Mouse (Mus musculus): Measurements from ENCODE around the gene Vps41. TPM values are rescaled to one million over a fixed set of nuclear protein-coding genes. Genes with fewer than 3 reads are reported as not detected.

Vps41 gene
- polyA plus RNA-seq, 1 experiment: 75.3 TPM

DNA sequence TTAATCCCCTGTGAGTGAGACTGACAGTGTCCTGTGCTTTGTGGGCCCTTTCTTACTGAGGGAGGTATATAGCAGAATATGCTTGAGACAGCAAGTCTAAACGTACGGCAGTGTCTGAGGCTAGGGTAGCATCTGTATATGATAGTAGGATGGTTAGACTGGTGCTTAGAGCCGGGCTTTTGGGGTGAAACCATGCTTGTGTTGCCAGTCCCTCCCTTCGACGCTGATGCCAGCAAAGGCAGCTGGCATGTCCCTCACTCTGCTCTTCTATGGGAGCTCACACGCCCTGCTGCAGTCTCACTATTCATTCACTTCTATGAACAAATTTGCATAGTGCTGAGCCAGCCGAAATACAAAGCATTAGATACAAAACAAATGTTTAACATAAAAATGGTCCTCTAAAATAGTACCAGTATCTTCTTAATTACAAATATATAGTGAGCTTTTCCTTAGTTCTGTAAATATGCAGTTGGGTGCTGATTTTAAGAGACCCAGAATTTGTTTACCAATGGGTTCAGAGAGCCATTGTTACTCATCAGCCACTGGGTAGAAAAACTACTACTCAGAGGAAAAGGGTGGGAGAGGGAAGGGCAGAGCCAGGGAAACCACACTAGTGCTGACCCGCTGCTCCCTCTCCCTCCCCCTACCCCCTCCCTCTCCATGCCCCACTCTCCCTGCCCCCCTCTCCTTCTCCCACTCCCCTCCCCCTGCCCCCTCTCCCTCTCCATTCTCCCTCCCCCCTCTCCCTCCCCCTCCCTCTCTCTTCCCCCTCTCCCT is 139.1 kb downstream of the Vps41 start:
- H3K4me1 ChIP-seq (ENCODE audit: control insufficient read depth, insufficient read depth, low read length): no peaks in the 10 kb centered on the region
- no peak overlapping the region for H3K4me3 ChIP-seq (ENCODE audit: insufficient read depth, low read length)
- no peak overlapping the region for H3K27ac ChIP-seq (ENCODE audit: insufficient read depth, low read depth, low read length)
- no peak for TF ChIP-seq POLR2A (IDR thresholded peaks at IDR 0.05; ENCODE audit: borderline replicate concordance, low read depth, low read length)
- TF ChIP-seq CTCF (IDR thresholded peaks at IDR 0.05; ENCODE audit: low read depth, low read length): no peak

DNA sequence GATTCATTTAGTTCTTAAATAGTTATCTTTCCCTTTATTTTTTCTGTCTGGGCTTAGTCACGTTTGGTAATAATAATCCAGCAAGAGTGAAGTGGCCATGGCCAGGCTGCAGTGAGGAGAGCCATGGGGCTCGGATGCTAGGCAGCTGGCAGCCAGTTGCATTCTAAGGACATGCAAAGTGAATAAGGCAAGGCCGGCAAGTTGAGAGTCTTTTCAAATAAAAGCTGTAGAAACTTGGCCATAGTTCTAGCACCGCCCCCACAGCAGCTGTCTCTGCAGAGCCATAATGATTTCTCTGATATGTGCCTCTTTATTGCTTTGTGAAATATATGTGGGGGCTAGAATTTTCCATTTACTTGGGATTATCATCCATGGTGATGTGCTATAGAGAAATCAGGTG is 141.1 kb downstream of the Vps41 start:
- Histone ChIP-seq H3K27ac (ENCODE audit: insufficient read depth, low read depth, low read length) (no peak overlapping the region), H3K4me3 (ENCODE audit: insufficient read depth, low read length) (no peak overlapping the region), H3K4me1 (ENCODE audit: control insufficient read depth, insufficient read depth, low read length) (no peaks in the 10 kb centered on the region)
- TF ChIP-seq POLR2A (IDR thresholded peaks at IDR 0.05; ENCODE audit: borderline replicate concordance, low read depth, low read length) (no peak), CTCF (IDR thresholded peaks at IDR 0.05; ENCODE audit: low read depth, low read length) (no peak)

DNA sequence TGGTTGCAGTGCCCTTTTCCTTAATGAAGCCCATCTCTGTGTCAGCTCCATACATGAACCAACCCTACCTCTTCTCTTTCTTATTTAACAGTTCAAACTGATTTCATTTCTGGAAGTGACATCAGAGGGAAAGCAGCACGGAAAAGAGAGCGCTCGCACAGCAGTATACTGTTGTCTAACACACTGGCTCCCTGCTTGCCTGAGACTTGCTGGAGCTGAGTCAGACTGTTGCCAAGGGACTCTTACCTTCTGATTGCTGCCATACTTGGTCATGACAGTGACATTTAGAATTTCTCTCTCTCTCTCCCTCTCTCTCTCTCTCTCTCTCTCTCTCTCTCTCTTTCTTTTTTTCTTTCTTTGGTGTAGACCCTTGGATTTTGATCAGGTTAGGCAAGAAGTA is 142.3 kb downstream of the Vps41 start:
- Histone ChIP-seq H3K4me1 (ENCODE audit: control insufficient read depth, insufficient read depth, low read length) (no peaks in the 10 kb centered on the region), H3K4me3 (ENCODE audit: insufficient read depth, low read length) (no peak overlapping the region), H3K27ac (ENCODE audit: insufficient read depth, low read depth, low read length) (no peak overlapping the region)
- TF ChIP-seq CTCF (IDR thresholded peaks at IDR 0.05; ENCODE audit: low read depth, low read length): no peak
- TF ChIP-seq POLR2A (IDR thresholded peaks at IDR 0.05; ENCODE audit: borderline replicate concordance, low read depth, low read length): no peak

DNA sequence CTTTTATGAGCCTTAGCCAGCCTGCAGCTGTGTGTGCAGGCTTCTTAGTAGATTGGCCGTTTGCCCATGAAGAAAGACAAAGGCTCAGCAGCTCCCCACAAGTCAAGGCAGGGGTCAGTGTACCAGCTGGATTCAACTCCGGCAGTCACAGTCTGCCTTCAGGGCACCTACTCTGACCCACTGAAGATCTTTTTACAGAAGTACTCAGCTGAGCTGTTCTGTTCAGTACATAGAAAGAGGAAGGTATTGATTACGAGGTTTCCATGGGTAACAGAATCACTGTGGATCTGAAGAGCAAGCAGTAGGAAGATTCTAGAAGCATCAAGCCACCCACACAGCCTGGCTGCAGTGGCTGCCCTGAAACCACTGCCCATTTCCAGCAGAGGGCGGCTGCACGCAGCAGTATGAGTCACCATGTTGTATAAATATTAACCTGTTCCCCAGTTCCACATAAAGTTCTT is 151.0 kb downstream of the Vps41 start:
- Histone ChIP-seq H3K4me1 (ENCODE audit: control insufficient read depth, insufficient read depth, low read length) (no peaks in the 10 kb centered on the region), H3K4me3 (ENCODE audit: insufficient read depth, low read length) (no peak overlapping the region), H3K27ac (ENCODE audit: insufficient read depth, low read depth, low read length) (no peak overlapping the region)
- no peak for TF ChIP-seq CTCF (IDR thresholded peaks at IDR 0.05; ENCODE audit: low read depth, low read length)
- no peak for TF ChIP-seq POLR2A (IDR thresholded peaks at IDR 0.05; ENCODE audit: borderline replicate concordance, low read depth, low read length)

DNA sequence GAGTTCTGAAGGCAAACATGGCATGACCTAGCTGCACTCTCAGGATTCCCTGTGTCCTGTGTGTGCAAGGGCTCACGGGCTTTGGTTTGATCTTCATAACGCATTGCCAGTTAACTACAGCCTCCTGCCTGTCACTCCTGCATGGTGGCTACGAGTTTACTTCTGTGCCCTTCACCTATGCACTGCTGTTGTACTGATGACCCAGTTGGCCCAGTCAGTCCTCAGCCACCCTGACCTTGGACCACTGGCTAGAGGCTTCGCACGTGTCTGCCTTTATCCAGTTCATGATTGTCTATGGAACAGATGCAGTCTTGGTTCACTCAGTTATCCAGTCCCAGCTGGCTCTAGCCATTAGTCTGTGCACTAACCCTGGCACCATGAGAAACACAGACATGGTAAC is 151.7 kb downstream of the Vps41 start:
- no peak overlapping the region for H3K27ac ChIP-seq (ENCODE audit: insufficient read depth, low read depth, low read length)
- H3K4me1 ChIP-seq (ENCODE audit: control insufficient read depth, insufficient read depth, low read length): no peaks in the 10 kb centered on the region
- TF ChIP-seq POLR2A (IDR thresholded peaks at IDR 0.05; ENCODE audit: borderline replicate concordance, low read depth, low read length): no peak
- no peak for TF ChIP-seq CTCF (IDR thresholded peaks at IDR 0.05; ENCODE audit: low read depth, low read length)
- H3K4me3 ChIP-seq (ENCODE audit: insufficient read depth, low read length): no peak overlapping the region

DNA sequence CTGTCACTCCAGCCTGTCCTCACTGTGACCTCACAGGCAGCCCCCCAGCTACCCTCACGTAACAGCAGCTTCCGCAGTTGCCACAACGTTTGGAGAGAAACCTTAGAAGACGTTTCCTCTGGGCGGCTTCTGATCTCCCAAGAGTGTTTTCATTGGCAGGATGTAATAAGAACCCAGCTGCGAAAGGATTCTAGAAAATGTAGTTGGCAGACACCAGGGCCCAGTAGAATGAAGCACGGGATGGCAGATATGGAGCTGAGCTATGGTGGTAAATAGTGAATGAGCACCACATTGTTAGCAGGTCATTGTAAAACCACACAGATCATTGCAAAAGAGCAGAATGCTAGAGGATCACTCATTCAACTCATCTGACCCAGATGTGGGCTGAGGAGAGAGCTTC is 158.2 kb downstream of the Vps41 start:
- H3K4me3 ChIP-seq (ENCODE audit: insufficient read depth, low read length): no peak overlapping the region
- no peak overlapping the region for H3K27ac ChIP-seq (ENCODE audit: insufficient read depth, low read depth, low read length)
- H3K4me1 ChIP-seq (ENCODE audit: control insufficient read depth, insufficient read depth, low read length): no peaks in the 10 kb centered on the region
- TF ChIP-seq POLR2A (IDR thresholded peaks at IDR 0.05; ENCODE audit: borderline replicate concordance, low read depth, low read length) (no peak), CTCF (IDR thresholded peaks at IDR 0.05; ENCODE audit: low read depth, low read length) (no peak)

DNA sequence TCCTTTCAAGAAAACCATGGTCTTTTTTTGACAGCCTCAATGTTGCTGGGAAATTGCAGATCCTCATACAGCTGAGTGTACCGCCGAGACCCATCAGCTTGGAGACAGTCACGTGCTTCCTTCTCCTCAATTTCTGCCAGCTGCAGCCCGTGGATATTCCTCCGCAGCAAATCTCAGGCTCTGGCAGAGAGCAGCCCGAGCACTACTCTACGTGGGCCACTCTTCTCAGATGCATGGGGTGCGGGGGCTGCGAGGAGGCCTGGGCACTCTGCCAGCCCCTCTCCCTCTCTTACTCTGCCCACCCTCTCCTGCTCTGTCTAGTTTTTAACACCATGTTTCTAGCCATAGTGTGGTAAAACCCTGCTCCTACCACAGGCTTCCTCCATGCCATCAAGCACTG is 175.8 kb downstream of the Vps41 start:
- H3K4me1 ChIP-seq (ENCODE audit: control insufficient read depth, insufficient read depth, low read length): no peaks in the 10 kb centered on the region
- no peak overlapping the region for H3K4me3 ChIP-seq (ENCODE audit: insufficient read depth, low read length)
- no peak overlapping the region for H3K27ac ChIP-seq (ENCODE audit: insufficient read depth, low read depth, low read length)
- no peak for TF ChIP-seq POLR2A (IDR thresholded peaks at IDR 0.05; ENCODE audit: borderline replicate concordance, low read depth, low read length)
- TF ChIP-seq CTCF (IDR thresholded peaks at IDR 0.05; ENCODE audit: low read depth, low read length): no peak

DNA sequence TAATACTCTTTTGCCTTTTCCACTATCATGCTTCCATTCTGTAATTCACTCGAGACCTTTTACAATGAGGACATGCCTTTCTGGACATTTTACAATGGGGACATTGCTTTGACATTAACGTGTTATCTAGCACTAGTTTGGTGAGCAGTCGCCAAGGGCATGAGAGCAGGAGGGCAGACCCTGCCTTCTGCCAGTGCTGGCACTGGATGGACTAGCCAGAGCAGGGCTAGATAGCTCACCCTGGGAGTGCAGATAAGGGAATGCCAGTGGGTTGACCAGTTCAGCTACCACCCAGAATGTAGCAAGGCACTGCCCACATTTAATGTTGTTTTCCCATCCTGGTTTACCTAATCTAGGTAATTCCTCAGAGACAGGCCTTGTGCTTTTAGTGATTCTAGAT is 179.7 kb downstream of the Vps41 start:
- Histone ChIP-seq H3K27ac (ENCODE audit: insufficient read depth, low read depth, low read length) (no peak overlapping the region), H3K4me3 (ENCODE audit: insufficient read depth, low read length) (no peak overlapping the region), H3K4me1 (ENCODE audit: control insufficient read depth, insufficient read depth, low read length) (no peaks in the 10 kb centered on the region)
- no peak for TF ChIP-seq CTCF (IDR thresholded peaks at IDR 0.05; ENCODE audit: low read depth, low read length)
- no peak for TF ChIP-seq POLR2A (IDR thresholded peaks at IDR 0.05; ENCODE audit: borderline replicate concordance, low read depth, low read length)

DNA sequence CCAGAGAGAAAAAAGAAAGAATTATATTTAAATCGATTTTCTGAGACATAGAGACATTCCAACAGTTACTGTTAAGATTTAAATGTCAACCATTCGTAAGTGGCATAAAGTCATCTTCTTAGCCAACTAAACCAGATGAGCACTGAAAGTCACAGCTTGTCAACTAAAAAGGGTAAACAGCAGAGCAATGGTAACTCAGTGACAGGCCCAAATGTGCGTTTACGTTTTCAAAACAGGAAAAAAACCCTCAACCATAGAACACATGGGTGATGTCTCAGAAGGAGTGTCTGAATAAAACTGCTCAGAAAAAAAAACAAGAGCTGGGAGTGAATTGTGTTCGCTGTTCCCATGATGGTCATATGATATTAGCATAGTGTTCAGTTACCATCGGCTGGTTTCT is 186.5 kb downstream of the Vps41 start:
- TF ChIP-seq POLR2A (IDR thresholded peaks at IDR 0.05; ENCODE audit: borderline replicate concordance, low read depth, low read length): no peak
- TF ChIP-seq CTCF (IDR thresholded peaks at IDR 0.05; ENCODE audit: low read depth, low read length): no peak
- H3K4me1 ChIP-seq (ENCODE audit: control insufficient read depth, insufficient read depth, low read length): no peaks in the 10 kb centered on the region
- no peak overlapping the region for H3K27ac ChIP-seq (ENCODE audit: insufficient read depth, low read depth, low read length)
- H3K4me3 ChIP-seq (ENCODE audit: insufficient read depth, low read length): no peak overlapping the region

DNA sequence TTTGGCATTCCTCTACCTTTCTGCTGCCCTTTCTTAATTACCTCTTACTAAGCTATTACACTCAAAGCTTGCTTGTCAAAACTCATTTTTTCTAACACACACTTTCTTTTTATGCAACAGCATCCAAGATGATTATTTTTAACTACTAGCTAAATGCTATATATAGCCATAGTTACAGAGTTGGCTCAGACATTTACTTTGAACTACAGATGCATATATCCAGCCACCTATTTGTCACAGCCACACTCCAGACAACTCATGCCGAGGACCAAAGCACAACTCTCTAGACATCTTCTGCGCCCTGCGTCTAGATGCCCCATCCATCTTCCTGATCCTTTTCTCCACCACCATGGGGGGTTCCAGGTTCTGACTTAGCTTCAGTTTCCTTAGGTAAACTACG is 197.7 kb downstream of the Vps41 start:
- Histone ChIP-seq H3K4me1 (ENCODE audit: control insufficient read depth, insufficient read depth, low read length) (no peaks in the 10 kb centered on the region), H3K4me3 (ENCODE audit: insufficient read depth, low read length) (no peak overlapping the region), H3K27ac (ENCODE audit: insufficient read depth, low read depth, low read length) (no peak overlapping the region)
- no peak for TF ChIP-seq POLR2A (IDR thresholded peaks at IDR 0.05; ENCODE audit: borderline replicate concordance, low read depth, low read length)
- no peak for TF ChIP-seq CTCF (IDR thresholded peaks at IDR 0.05; ENCODE audit: low read depth, low read length)

Other genes starting within 250 kb of the Vps41 start
- not detected in 2 replicates for gene Amph, start 230.9 kb downstream of the Vps41 start, polyA plus RNA-seq (2012; ENCODE audit: insufficient read depth, insufficient read length, missing spikeins)

Measured in bone marrow macrophage, adult 2 months (primary cell).